Mouse (Mus musculus): Measurements from ENCODE around the gene Il20rb. TPM values are rescaled to one million over a fixed set of nuclear protein-coding genes. Genes with fewer than 3 reads are reported as not detected.

Il20rb gene
- polyA plus RNA-seq (2015; fragmentation: Illumina TruSeq; extraction: RNeasy Lipid Tissue Mini Kit (QIAGEN cat#74804); ENCODE audit: insufficient read depth, low replicate concordance): 1.4 TPM

DNA sequence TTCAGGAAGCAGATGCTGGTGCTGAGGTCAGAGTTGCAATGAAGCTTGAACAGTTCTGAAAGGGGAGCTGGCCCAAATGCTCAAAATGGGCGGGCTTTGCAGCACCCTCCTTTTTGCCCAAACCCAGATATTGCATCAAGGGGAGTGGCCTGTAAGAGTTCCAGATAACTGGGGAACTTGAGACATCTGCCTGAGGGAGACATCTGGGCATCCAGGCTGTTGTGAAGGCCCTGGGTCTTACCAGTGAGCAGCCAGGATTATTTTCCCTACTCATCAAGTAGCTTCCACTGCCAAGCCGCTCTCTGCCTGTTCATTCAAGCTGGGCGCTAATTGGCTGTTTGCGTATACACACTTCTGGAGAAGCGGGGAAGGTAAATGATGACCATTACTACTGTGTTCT lies at the start of gene Il20rb:
Gene Il20rb (minus strand): TSS at position 358 of the 400 bp plus-strand sequence.

Other genes with a start within 250 kb of the Il20rb start
- 143 TPM for gene Nck1, start 59.3 kb upstream of the Il20rb start, polyA plus RNA-seq (2015; fragmentation: Illumina TruSeq; extraction: RNeasy Lipid Tissue Mini Kit (QIAGEN cat#74804); ENCODE audit: insufficient read depth, low replicate concordance)
- 0.48 TPM for gene Slc35g2, start 84.3 kb upstream of the Il20rb start, polyA plus RNA-seq (2015; fragmentation: Illumina TruSeq; extraction: RNeasy Lipid Tissue Mini Kit (QIAGEN cat#74804); ENCODE audit: insufficient read depth, low replicate concordance)
- gene Stag1, start 111.0 kb upstream of the Il20rb start, polyA plus RNA-seq (2015; fragmentation: Illumina TruSeq; extraction: RNeasy Lipid Tissue Mini Kit (QIAGEN cat#74804); ENCODE audit: insufficient read depth, low replicate concordance): 54.1 TPM